Mouse (Mus musculus) ES-Bruce4 (cell line): ENCODE measurements around the gene Sf3b1. TPM values are rescaled to one million over a fixed set of nuclear protein-coding genes. Genes with fewer than 3 reads are reported as not detected.

ENCODE experiments used
- H3K27ac ChIP-seq: 2 replicates; pipeline ENCODE4 v1.5.1; 2012; ENCODE audit warnings: low read length, inconsistent platforms; ENCODE audit not compliant: insufficient read depth
- H3K27me3 ChIP-seq: 2 replicates; pipeline ENCODE4 v1.6.1; 2012; ENCODE audit warnings: mild to moderate bottlenecking, low read length, inconsistent platforms; ENCODE audit not compliant: control insufficient read depth, poor library complexity, insufficient read depth, severe bottlenecking
- H3K36me3 ChIP-seq: 2 replicates; pipeline ENCODE4 v1.6.1; 2012; ENCODE audit warnings: inconsistent platforms, mild to moderate bottlenecking, low read length, moderate library complexity; ENCODE audit not compliant: control insufficient read depth, poor library complexity, insufficient read depth, severe bottlenecking
- H3K4me1 ChIP-seq: one replicate; pipeline ENCODE4 v1.8.1; 2011; ENCODE audit warnings: low read length; ENCODE audit not compliant: control insufficient read depth, insufficient read depth
- H3K4me3 ChIP-seq: 2 replicates; pipeline ENCODE4 v1.5.1; 2011; ENCODE audit warnings: low read depth, mild to moderate bottlenecking, low read length
- H3K9ac ChIP-seq: 2 replicates; pipeline ENCODE4 v1.6.1; 2012; ENCODE audit warnings: low read depth, mild to moderate bottlenecking, inconsistent platforms; ENCODE audit not compliant: poor library complexity, severe bottlenecking
- H3K9me3 ChIP-seq: replicated peaks from 2 replicates; pipeline ENCODE4 v1.6.1; 2012; ENCODE audit warnings: mild to moderate bottlenecking, low read length, inconsistent platforms; ENCODE audit not compliant: control insufficient read depth, poor library complexity, insufficient read depth, severe bottlenecking
- CTCF ChIP-seq: IDR thresholded peaks from one replicate; pipeline ENCODE4 v1.8.1; 2011; ENCODE audit warnings: low read depth, low read length
- EP300 ChIP-seq: IDR thresholded peaks from 2 replicates; pipeline ENCODE4 v1.6.1; 2011; ENCODE audit warnings: low read depth, low read length; ENCODE audit not compliant: insufficient read depth
- POLR2A ChIP-seq: IDR thresholded peaks from one replicate; pipeline ENCODE4 v1.8.1; 2011; ENCODE audit warnings: low read length; ENCODE audit not compliant: insufficient read depth
- polyA plus RNA-seq: library from polyadenylated mRNA; stranded (reverse); fragments of >200 nt; gene quantifications from 2 replicates; pipeline ENCODE4 v1.2.4, GENCODE M21; 2011; ENCODE audit warnings: low read depth; ENCODE audit not compliant: missing spikeins, insufficient read depth, insufficient read length

The Sf3b1 gene
- polyA plus RNA-seq, 1 experiment: 314 TPM

DNA sequence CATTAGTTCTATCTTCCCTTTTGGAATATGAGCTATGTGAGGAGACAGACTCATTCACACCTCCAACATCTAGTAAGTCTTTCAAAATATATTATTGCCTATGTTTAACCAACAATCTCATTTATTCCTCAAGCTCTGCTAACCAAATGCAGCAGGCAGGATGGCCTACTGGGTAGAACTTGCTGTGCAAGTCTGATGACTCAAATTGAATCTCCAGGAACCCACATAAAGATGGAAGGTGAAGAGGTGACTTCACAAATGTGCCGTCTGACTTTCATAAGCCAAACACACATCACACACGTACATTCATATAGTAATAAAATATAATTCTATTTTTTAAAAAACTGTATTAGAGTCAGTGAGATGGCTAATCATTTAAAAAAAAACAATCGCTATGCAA, 24.4 kb upstream of the Sf3b1 start:
- H3K9me3 ChIP-seq: no peaks in the 10 kb centered on the region
- no peak overlapping the region for H3K4me3 ChIP-seq
- H3K27me3 ChIP-seq: no peaks in the 10 kb centered on the region
- no peak overlapping the region for H3K9ac ChIP-seq
- H3K36me3 ChIP-seq: no peaks in the 10 kb centered on the region
- H3K27ac ChIP-seq: no peak overlapping the region
- TF ChIP-seq CTCF (no peak), EP300 (no peak), POLR2A (no peak)
- H3K4me1 ChIP-seq: no peaks in the 10 kb centered on the region

DNA sequence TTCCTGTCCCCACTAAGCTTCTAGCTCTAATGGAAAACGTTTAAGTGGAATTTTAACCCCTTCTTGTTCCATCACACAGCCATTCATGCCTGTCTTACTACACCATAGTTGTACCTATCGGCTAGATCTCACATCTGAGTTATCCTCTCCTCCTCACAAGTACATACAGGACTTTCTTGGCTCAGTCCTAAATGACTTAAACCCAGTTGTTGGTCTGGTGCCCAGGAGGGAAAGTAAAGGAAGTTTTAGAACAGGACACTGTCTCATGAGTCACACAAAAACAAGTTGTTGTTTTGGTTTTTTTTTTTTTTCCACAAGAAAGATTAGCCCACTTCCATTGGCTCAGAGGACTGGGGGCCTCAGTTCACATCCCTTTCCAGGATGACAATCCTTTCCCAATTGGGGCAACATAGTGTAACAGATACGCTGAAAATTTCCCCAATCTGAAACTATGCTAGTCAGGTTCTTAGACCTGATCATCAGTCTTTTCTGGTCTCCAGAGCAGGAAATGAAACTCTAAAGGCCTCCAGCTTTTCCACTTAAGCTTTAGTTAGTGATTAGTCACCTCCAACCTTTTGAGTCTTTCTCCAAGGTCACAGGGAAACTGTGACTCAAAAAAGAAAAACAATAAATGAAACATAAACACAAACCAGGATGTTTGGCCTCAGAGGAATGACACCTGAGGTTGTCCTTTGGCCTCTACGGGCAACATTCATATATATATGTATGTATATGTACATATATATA, 21.7 kb upstream of the Sf3b1 start:
- no peak overlapping the region for H3K4me3 ChIP-seq
- TF ChIP-seq POLR2A (no peak), EP300 (no peak), CTCF (no peak)
- no peaks in the 10 kb centered on the region for H3K9me3 ChIP-seq
- no peaks in the 10 kb centered on the region for H3K36me3 ChIP-seq
- no peaks in the 10 kb centered on the region for H3K4me1 ChIP-seq
- H3K9ac ChIP-seq: no peak overlapping the region
- H3K27ac ChIP-seq: no peak overlapping the region
- no peaks in the 10 kb centered on the region for H3K27me3 ChIP-seq

DNA sequence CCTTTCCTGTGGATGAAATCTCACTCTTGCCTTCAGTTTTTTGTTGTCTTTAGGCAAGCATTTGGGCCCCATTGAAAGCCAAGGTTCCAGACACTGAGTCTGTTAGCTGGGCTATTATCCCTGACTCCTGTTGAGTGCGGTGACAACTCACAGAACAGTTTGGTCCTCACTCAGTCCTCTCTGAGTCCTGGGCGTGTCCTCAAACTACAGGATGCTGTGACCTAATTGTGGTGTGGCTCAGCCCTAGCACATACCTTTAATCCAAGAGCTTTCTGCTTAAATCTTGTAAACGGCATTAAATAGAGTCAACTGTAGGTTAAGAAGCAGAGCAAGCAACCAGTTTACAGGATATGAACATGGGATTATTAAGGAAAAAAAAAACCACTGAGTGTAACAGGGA, 15.9 kb upstream of the Sf3b1 start:
- Histone ChIP-seq H3K36me3 (no peaks in the 10 kb centered on the region), H3K9ac (no peak overlapping the region), H3K4me1 (no peaks in the 10 kb centered on the region), H3K27ac (no peak overlapping the region), H3K27me3 (no peaks in the 10 kb centered on the region), H3K9me3 (peaks cover 24% of the 10 kb centered on the region), H3K4me3 (no peak overlapping the region)
- no peak for TF ChIP-seq EP300
- no peak for TF ChIP-seq POLR2A

DNA sequence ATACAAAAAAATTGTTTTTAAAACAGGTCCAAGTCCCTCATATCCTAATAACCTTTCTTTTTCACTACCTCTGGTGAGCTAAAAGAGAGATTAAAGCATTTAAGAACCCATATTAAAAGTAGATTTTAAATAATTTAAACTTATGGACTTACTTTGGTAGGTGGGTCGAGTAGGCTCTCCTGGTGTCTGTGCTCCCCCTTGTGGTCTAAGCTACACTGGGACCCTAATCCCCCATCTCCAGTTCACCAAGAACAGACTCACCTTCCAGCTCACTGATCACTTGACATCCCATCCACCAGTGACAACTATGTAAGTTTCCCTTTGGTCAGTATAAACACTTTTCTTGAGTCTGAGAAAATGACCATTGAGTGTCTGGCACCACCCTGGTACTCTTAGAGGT, 15.0 kb upstream of the Sf3b1 start:
- H3K36me3 ChIP-seq: no peaks in the 10 kb centered on the region
- H3K9me3 ChIP-seq: peaks cover 24% of the 10 kb centered on the region
- TF ChIP-seq CTCF: peak; percentile 44
- TF ChIP-seq EP300: no peak
- no peak overlapping the region for H3K27ac ChIP-seq
- no peaks in the 10 kb centered on the region for H3K27me3 ChIP-seq
- no peak overlapping the region for H3K4me3 ChIP-seq
- H3K4me1 ChIP-seq: no peaks in the 10 kb centered on the region
- H3K9ac ChIP-seq: no peak overlapping the region

DNA sequence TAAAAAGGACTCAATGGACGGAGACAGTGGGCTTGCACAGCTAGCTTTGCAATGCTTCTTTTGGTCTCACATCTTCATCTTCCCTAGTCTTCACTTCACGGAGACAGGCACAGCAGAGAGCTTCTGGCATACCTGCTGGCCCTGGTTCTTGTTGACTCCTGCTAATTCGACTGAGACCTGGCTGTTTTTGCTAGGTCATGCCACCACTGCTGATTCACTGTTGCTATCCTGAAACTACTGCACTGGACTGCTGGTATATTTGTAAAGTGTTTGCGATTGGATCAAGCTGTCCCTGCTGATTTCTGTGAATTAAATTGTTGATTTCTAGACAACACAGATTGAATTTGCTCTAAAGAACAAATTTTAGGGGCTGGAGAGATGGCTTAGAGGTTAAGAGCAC, 14.4 kb upstream of the Sf3b1 start:
- no peaks in the 10 kb centered on the region for H3K4me1 ChIP-seq
- H3K27me3 ChIP-seq: no peaks in the 10 kb centered on the region
- no peak overlapping the region for H3K4me3 ChIP-seq
- no peak overlapping the region for H3K27ac ChIP-seq
- peaks cover 24% of the 10 kb centered on the region for H3K9me3 ChIP-seq
- TF ChIP-seq CTCF: no peak
- no peak for TF ChIP-seq EP300
- no peak for TF ChIP-seq POLR2A
- H3K9ac ChIP-seq: no peak overlapping the region
- H3K36me3 ChIP-seq: no peaks in the 10 kb centered on the region

DNA sequence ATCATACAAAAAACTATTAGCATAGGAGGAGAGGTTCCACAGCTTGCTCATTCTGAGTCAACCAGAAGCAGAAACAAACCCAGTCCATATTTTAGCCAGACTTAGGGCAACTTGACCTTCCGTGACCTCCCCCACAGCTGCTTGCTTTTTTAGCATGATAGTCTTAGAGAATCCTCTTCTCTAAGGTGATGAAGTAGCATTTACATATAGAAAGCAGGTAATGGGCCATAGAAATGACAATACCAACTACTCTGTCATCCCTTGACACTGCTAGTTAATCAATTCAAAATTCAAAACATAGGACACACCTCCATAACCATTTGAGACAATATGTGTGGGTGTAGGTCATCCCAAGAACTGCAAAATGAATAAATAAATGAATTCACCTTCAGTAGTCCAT, 12.7 kb upstream of the Sf3b1 start:
- Histone ChIP-seq H3K4me3 (no peak overlapping the region), H3K36me3 (no peaks in the 10 kb centered on the region), H3K9me3 (peaks cover 24% of the 10 kb centered on the region), H3K27me3 (no peaks in the 10 kb centered on the region), H3K4me1 (no peaks in the 10 kb centered on the region), H3K27ac (no peak overlapping the region), H3K9ac (no peak overlapping the region)
- TF ChIP-seq POLR2A: no peak
- no peak for TF ChIP-seq CTCF
- TF ChIP-seq EP300: no peak
